Comparison of ENCODE assay signal across 8 mouse cellular contexts in the genomic region with DNA sequence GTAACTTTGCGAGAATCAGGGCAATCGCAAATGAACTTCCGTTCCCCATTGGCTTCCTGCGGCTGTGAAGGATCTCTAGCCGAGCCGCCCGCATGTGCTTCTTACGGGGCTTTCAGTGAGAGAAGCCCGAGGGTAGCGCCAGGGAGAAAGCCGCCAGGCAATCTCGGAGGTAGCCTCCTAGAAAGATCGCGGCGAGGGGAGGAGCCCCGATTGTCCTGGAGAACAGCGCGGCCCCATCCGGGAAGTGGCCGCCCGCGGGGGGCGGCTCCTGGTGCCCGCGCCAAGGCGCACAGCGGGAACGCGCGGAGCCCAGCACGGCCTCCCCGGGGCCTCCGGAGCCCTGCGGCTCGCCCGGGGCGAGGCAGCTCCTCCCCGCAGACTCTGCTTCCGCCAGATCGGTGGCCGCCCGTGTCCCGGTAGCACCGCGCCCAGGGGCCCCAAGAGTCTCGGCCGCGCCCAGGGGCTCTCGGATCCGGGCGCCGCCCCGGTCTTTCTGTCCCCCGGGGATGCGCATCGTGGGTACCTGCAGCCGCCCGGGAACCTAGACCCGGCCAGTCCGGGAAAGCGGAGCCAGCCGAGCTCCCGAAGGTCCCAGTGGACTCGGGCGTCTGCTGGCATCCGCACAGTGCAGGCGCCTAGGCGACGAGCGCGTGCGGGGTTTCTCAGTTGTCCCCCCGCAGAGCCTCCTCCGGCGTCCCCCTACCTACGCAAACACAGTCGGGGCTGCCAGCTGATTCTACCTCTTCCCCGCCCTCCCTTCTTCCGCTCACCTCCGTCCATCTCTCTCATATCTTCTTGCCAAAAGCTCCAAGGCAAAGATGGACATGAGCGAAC.
A peak's percentile ranks its signal among the peaks of the same experiment; 100 is the strongest.
DNase-seq lines count a peak whose midpoint lies in the region; ATAC-seq lines count a peak whose summit lies in the region.

No protein-coding gene starts in this region.

- DNase-seq in adipocyte (ENCODE audit: low spot score): peak; percentile 78
- DNase-seq in embryo, embryonic 10 days (ENCODE audit: low spot score): peak; percentile 80
- DNase-seq in gastrocnemius, postnatal 25 days: peak; percentile 74
- DNase-seq in left cerebral cortex, postnatal 14 days (ENCODE audit: low spot score in 2 of 2): peak; percentile 46 to 58
- DNase-seq in right cerebral cortex, postnatal 36 days (ENCODE audit: low spot score in 2 of 2): peak; percentile 54 to 58
- DNase-seq in urinary bladder, postnatal 4 days (ENCODE audit: low spot score in 2 of 2): peak; percentile 74 to 76

- H3K4me1 ChIP-seq in intestine, embryonic 15.5 days (replicated peaks): peaks cover 3% of the 10 kb centered on the region; the same call in 1 of the 2 replicates

- H3K27ac ChIP-seq in intestine, embryonic 15.5 days: peak overlapping the region; percentile 92

- peak overlapping the region; percentile 96 for H3K4me2 ChIP-seq in intestine, embryonic 15.5 days (replicated peaks)

- no peaks in the 10 kb centered on the region for H3K36me3 ChIP-seq in intestine, embryonic 15.5 days

- no peaks in the 10 kb centered on the region for H3K9me3 ChIP-seq in intestine, embryonic 15.5 days

- intact Hi-C loops in left cerebral cortex, postnatal 14 days (cut with DNase I): loop anchor here (5.0 kb wide), 1 partner anchor 97 kb away; the partner anchor contains the start of gene Bbx

- under 1% methylated on average over 81 of the region's 81 CpGs for WGBS in intestine, embryonic 15.5 days

- peak overlapping the region; percentile 71 for H3K9ac ChIP-seq in intestine, embryonic 15.5 days

- peak overlapping the region; percentile 67 for H3K4me3 ChIP-seq in intestine, embryonic 15.5 days (replicated peaks)

- ATAC-seq in intestine, embryonic 15.5 days: peak; percentile 96
- peak; percentile 58 for ATAC-seq in megakaryocyte-erythroid progenitor cell, adult 5-6 weeks (replicated peaks; ENCODE audit: low FRiP score, low TSS enrichment, poor library complexity, severe bottlenecking)

- H3K27me3 ChIP-seq in intestine, embryonic 15.5 days (replicated peaks): no peaks in the 10 kb centered on the region

Comparison
In these comparisons a context has a peak if more than half of its experiments do, and no peak if none do; other contexts are left out.
1. Peak in every context shown above with its lines: DNase-seq, ATAC-seq, H3K4me3 ChIP-seq and H3K27ac ChIP-seq.